Mouse (Mus musculus): ENCODE data around the gene Arfgap1.

Gene Arfgap1

GRCm38 (mm10) chr2:180967010-180967763, at the start of gene Arfgap1:
TSS of gene Arfgap1 (plus strand) at chr2:180967225.
- peak; percentile 95 for DNase-seq (ENCODE audit: low spot score)

- peak; percentile 19 for DNase-seq (ENCODE audit: low spot score)
Observed at GRCm38 (mm10) chr2:180919913-180920809, 46.9 kb upstream of the Arfgap1 start.

GRCm38 (mm10) chr2:180920810-180921400, 46.1 kb upstream of the Arfgap1 start, which contains the start of gene Ythdf1:
TSS of gene Ythdf1 (minus strand) at chr2:180920949.
- peak; percentile 99 for DNase-seq (ENCODE audit: low spot score)

GRCm38 (mm10) chr2:180922739-180923138, 44.3 kb upstream of the Arfgap1 start:
- no peak for DNase-seq (ENCODE audit: low spot score)

GRCm38 (mm10) chr2:180925176-180925575, 41.8 kb upstream of the Arfgap1 start:
- DNase-seq (ENCODE audit: low spot score), result peak; percentile 74

- DNase-seq (ENCODE audit: low spot score), result no peak
Observed at GRCm38 (mm10) chr2:180928723-180929122, 38.3 kb upstream of the Arfgap1 start, which contains the start of gene Birc7. TSS of gene Birc7 (plus strand) at chr2:180929023.

- DNase-seq (ENCODE audit: low spot score), result no peak
Observed at GRCm38 (mm10) chr2:180932418-180932817, 34.6 kb upstream of the Arfgap1 start.

- no peak for DNase-seq (ENCODE audit: low spot score)
Observed at GRCm38 (mm10) chr2:180940187-180940586, 26.8 kb upstream of the Arfgap1 start.

- DNase-seq (ENCODE audit: low spot score), result no peak
Observed at GRCm38 (mm10) chr2:180941869-180942268, 25.2 kb upstream of the Arfgap1 start.

GRCm38 (mm10) chr2:180949947-180950346, 17.1 kb upstream of the Arfgap1 start:
- DNase-seq (ENCODE audit: low spot score), result no peak

- no peak for DNase-seq (ENCODE audit: low spot score)
Observed at GRCm38 (mm10) chr2:180952731-180953171, 14.3 kb upstream of the Arfgap1 start.

- no peak for DNase-seq (ENCODE audit: low spot score)
Observed at GRCm38 (mm10) chr2:180953638-180954037, 13.4 kb upstream of the Arfgap1 start.

GRCm38 (mm10) chr2:180954061-180955047, 12.7 kb upstream of the Arfgap1 start, which contains the start of gene Nkain4:
TSS of gene Nkain4 (minus strand) at chr2:180954699.
- DNase-seq (ENCODE audit: low spot score), result peak; percentile 43

- DNase-seq (ENCODE audit: low spot score), result no peak
Observed at GRCm38 (mm10) chr2:180959605-180960004, 7.4 kb upstream of the Arfgap1 start.

GRCm38 (mm10) chr2:180960187-180960586, 6.8 kb upstream of the Arfgap1 start:
- DNase-seq (ENCODE audit: low spot score), result no peak

GRCm38 (mm10) chr2:180962616-180963308, 4.3 kb upstream of the Arfgap1 start:
- DNase-seq (ENCODE audit: low spot score), result peak; percentile 46

- peak; percentile 79 for DNase-seq (ENCODE audit: low spot score)
Observed at GRCm38 (mm10) chr2:180963956-180964355, 3.1 kb upstream of the Arfgap1 start.

GRCm38 (mm10) chr2:180966092-180966882, 738 bp upstream of the Arfgap1 start:
- DNase-seq (ENCODE audit: low spot score), result no peak

GRCm38 (mm10) chr2:180981133-180981532, 14.1 kb downstream of the Arfgap1 start:
- no peak for DNase-seq (ENCODE audit: low spot score)
